Mouse (Mus musculus) lung, postnatal 25 days (tissue): ENCODE results near the gene Cdc25a.
A peak's percentile ranks its signal among the peaks of the same experiment; 100 is the strongest.

Experiments used
- DNase-seq: peaks from one replicate; pipeline ENCODE4 v3.0.0; 2022; ENCODE audit warnings: low spot score

The Cdc25a gene

GRCm38 (mm10) chr9:109894413-109895090, 19.2 kb downstream of the Cdc25a start:
- peak; percentile 78 for DNase-seq

GRCm38 (mm10) chr9:109895593-109895992, 20.2 kb downstream of the Cdc25a start:
- peak; percentile 48 for DNase-seq

- no peak for DNase-seq
Observed at GRCm38 (mm10) chr9:109896253-109897150, 21.1 kb downstream of the Cdc25a start.

- DNase-seq: no peak
Observed at GRCm38 (mm10) chr9:109898027-109898426, 22.6 kb downstream of the Cdc25a start.

GRCm38 (mm10) chr9:109899361-109899760, 24.0 kb downstream of the Cdc25a start:
- no peak for DNase-seq

GRCm38 (mm10) chr9:109899774-109900173, 24.4 kb downstream of the Cdc25a start:
- peak; percentile 62 for DNase-seq

- DNase-seq: no peak
Observed at GRCm38 (mm10) chr9:109900604-109901003, 25.2 kb downstream of the Cdc25a start.

- no peak for DNase-seq
Observed at GRCm38 (mm10) chr9:109902246-109902645, 26.9 kb downstream of the Cdc25a start.

- no peak for DNase-seq
Observed at GRCm38 (mm10) chr9:109902740-109903139, 27.4 kb downstream of the Cdc25a start.

GRCm38 (mm10) chr9:109907300-109907699, 31.9 kb downstream of the Cdc25a start:
- peak; percentile 52 for DNase-seq

- DNase-seq: no peak
Observed at GRCm38 (mm10) chr9:109907774-109908465, 32.5 kb downstream of the Cdc25a start.

- DNase-seq: no peak
Observed at GRCm38 (mm10) chr9:109909102-109909501, 33.7 kb downstream of the Cdc25a start.

GRCm38 (mm10) chr9:109909926-109910325, 34.5 kb downstream of the Cdc25a start:
- no peak for DNase-seq

- DNase-seq: no peak
Observed at GRCm38 (mm10) chr9:109911779-109912178, 36.4 kb downstream of the Cdc25a start.

- peak; percentile 38 for DNase-seq
Observed at GRCm38 (mm10) chr9:109914269-109914926, 39.0 kb downstream of the Cdc25a start.

- DNase-seq: no peak
Observed at GRCm38 (mm10) chr9:109917931-109918330, 42.6 kb downstream of the Cdc25a start.

- no peak for DNase-seq
Observed at GRCm38 (mm10) chr9:109929131-109929530, 53.8 kb downstream of the Cdc25a start.

- no peak for DNase-seq
Observed at GRCm38 (mm10) chr9:109930063-109930462, 54.7 kb downstream of the Cdc25a start.

GRCm38 (mm10) chr9:109930752-109931151, 55.4 kb downstream of the Cdc25a start:
- no peak for DNase-seq

GRCm38 (mm10) chr9:109931257-109932171, 56.1 kb downstream of the Cdc25a start, which contains the start of gene Map4:
Gene Map4 (plus strand): TSS chr9:109931460.
- peak; percentile 98 for DNase-seq

GRCm38 (mm10) chr9:109932361-109932755, 57.0 kb downstream of the Cdc25a start:
- DNase-seq: peak; percentile 29
